Mouse (Mus musculus) 3T3-L1 (cell line): ENCODE measurements around the gene Wdr62.
"Not testable (repeated sequence)": the region's sequence is repeated elsewhere in the genome, so short reads cannot be mapped to it uniquely, and the experiment has no call there.

Experiments used
- DNase-seq: peaks from one replicate; pipeline ENCODE4 v3.0.0-alpha.2; 2015; ENCODE audit warnings: low read depth, low spot score

Gene Wdr62

GRCm38 (mm10) chr7:30206364-30206763 is 73.9 kb downstream of the Wdr62 start:
- not testable (repeated sequence) for DNase-seq

- peak; percentile 76 for DNase-seq
These were observed 74.8 kb downstream of the Wdr62 start for GRCm38 (mm10) chr7:30205383-30205782.

GRCm38 (mm10) chr7:30204380-30204779 is 75.8 kb downstream of the Wdr62 start:
- DNase-seq = no peak

- DNase-seq = peak; percentile 74
These were observed 77.1 kb downstream of the Wdr62 start for GRCm38 (mm10) chr7:30202895-30203690.

GRCm38 (mm10) chr7:30200661-30201060 is 79.6 kb downstream of the Wdr62 start:
- not testable (repeated sequence) for DNase-seq

- no peak for DNase-seq
These were observed 80.0 kb downstream of the Wdr62 start for GRCm38 (mm10) chr7:30200200-30200599.

- no peak for DNase-seq
These were observed 80.6 kb downstream of the Wdr62 start for GRCm38 (mm10) chr7:30199498-30200139.

GRCm38 (mm10) chr7:30198481-30198971 is 81.7 kb downstream of the Wdr62 start, which contains the start of gene Capns1:
Capns1 (minus strand) TSS chr7:30198811.
- peak; percentile 87 for DNase-seq

- peak; percentile 15 for DNase-seq
These were observed 82.6 kb downstream of the Wdr62 start for GRCm38 (mm10) chr7:30197592-30198129.

- DNase-seq = peak; percentile 84
These were observed 84.0 kb downstream of the Wdr62 start for GRCm38 (mm10) chr7:30196171-30196570.

GRCm38 (mm10) chr7:30195461-30195860 is 84.8 kb downstream of the Wdr62 start:
- peak; percentile 58 for DNase-seq

GRCm38 (mm10) chr7:30194884-30195283 is 85.3 kb downstream of the Wdr62 start:
- DNase-seq = peak; percentile 97

- peak; percentile 64 for DNase-seq
These were observed 86.0 kb downstream of the Wdr62 start for GRCm38 (mm10) chr7:30194101-30194831.

- DNase-seq = peak; percentile 73
These were observed 86.6 kb downstream of the Wdr62 start for GRCm38 (mm10) chr7:30193581-30194100.

- DNase-seq = no peak
These were observed 87.2 kb downstream of the Wdr62 start for GRCm38 (mm10) chr7:30193013-30193412.

- no peak for DNase-seq
These were observed 88.1 kb downstream of the Wdr62 start for GRCm38 (mm10) chr7:30192088-30192487.
